Mouse (Mus musculus): ENCODE measurements around the gene Gna11.

Gene Gna11

DNA sequence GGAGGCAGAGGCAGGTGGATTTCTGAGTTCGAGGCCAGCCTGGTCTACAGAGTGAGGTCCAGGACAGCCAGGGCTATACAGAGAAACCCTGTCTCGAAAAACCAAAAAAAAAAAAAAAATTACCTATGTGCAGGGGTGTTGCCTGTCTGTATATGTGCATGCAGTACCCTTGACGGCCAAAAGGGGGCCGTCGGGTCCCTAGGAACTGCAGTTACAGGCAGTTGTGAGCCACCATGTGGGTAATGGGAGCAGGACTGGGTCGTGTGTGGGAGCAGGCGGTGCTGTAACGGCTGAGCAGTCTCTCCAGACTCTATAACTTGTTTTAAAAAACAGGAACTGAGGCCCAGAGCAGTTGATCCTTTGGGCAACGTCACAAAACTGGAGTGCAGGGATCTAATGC lies 61.0 kb downstream of the Gna11 start:
- DNase-seq, result no peak

DNA sequence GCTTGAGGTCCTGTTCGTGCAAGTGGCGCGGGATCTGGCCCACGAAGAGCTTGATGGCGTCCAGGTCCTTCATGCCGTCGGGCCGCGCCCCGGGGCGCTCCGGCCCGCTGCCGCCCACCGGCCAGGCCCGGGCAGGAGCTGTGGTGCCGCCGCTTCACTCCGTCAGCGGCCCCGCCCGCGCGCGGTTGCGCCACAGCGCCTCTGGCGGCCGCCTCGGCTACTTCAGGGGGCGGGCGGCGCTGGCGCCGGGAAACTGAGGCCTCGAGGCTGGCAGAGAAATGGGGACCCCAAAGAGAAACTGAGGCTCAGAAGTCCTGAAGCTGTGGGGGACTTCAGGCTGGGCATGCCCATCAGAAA lies 62.5 kb downstream of the Gna11 start, which contains the start of gene Celf5:
TSS of gene Celf5 (minus strand) at position 177 of the 357 bp plus-strand sequence.
- no peak for DNase-seq

DNA sequence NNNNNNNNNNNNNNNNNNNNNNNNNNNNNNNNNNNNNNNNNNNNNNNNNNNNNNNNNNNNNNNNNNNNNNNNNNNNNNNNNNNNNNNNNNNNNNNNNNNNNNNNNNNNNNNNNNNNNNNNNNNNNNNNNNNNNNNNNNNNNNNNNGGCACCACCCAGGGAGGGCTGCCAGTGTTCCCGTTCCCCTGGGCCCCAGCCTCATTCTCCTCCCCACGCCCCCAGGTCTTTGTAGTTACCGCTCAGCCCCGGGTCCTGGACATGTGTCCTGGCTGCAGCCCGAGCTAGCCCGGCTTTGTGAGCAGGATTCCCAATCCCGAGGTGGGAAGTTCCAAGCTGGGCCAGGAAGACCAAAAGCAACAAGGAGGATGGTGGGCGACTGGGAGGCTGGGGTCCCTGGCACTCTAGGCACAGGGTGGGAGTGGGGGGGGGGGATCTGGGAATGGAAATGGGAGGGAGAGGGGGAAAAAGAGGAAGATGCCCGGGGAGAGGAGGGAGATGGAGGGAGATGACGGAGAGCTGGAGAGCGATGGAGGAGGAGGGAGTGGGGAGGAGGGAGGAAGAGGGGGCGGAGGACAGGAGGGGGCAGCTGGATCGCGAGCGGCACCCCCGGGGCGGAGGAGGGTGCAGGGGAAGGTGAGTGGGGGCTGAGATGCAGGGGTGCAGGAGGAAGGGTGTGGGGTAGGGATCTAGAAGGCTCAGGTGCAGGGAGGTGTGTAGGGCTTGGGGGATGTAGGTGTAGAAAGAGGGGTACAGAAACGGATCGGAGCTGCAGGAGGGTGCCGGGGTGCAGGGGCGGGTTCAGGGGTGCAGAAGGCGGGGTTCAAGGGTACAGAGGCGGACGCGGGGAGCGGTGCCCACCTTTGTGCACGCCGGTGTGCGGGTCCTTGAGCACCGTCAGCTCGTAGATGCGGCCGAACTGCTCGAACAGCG lies 63.1 kb downstream of the Gna11 start:
- DNase-seq, result no peak

Measured in kidney, adult 8-10 months (tissue).